27 mouse cellular contexts compared by ENCODE assay signal in the genomic region with DNA sequence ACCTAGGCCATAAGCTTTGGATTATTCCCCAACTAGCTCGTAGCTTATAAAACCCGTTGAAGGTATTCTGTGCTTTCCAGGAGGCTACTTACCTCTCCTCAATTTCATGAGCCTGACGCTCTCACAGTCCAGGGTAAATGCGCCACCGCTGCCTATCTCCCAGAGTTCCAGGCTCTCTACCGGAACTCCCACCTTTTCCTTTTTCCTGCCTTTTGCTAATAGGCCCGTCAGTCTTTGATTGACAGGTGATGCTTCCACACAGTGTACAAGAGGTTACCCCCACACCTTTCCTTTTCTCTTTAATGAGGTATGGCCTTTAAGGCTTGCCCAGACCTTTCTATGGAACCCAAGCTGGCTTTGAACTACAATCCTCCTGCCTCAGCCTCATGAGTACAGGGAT. TPM values are rescaled to one million over a fixed set of nuclear protein-coding genes. Genes with fewer than 3 reads are reported as not detected.
DNase-seq lines count a peak whose midpoint lies in the region; ATAC-seq and TF ChIP-seq lines count a peak whose summit lies in the region.
"Had no signal": no experiment of that assay in that cellular context is flagged by ENCODE, and none has a peak within 500 bp of the region (broad histone marks: within the 10 kb centered on the region; RNA-seq: fewer than 3 reads in every experiment).

No protein-coding gene starts in this region.

- no peaks in the 10 kb centered on the region for H3K9me3 ChIP-seq in stomach, postnatal 0 days (ENCODE audit: control insufficient read depth, low read length)
- H3K9me3 ChIP-seq: embryonic facial prominence, embryonic 12.5 days; heart, embryonic 10.5 days had no signal

- TF ChIP-seq CTCF in testis, adult 2 months (IDR thresholded peaks at IDR 0.05; ENCODE audit: control insufficient read depth, insufficient read depth, insufficient replicate concordance, low read depth, low read length) = no peak
- TF ChIP-seq CTCF in stomach, postnatal 0 days (IDR thresholded peaks at IDR 0.05; ENCODE audit: low read depth) = no peak

- H3K36me3 ChIP-seq in testis, adult 2 months (ENCODE audit: control insufficient read depth, insufficient read depth, low read length) = no peaks in the 10 kb centered on the region
- H3K36me3 ChIP-seq in myocyte (ENCODE audit: control insufficient read depth, insufficient read depth) = no peaks in the 10 kb centered on the region
- H3K36me3 ChIP-seq in stomach, postnatal 0 days (ENCODE audit: control insufficient read depth, insufficient read depth, low read length) = no peaks in the 10 kb centered on the region
- H3K36me3 ChIP-seq: embryonic facial prominence, embryonic 12.5 days; forebrain, embryonic 12.5 days; heart, embryonic 10.5 days; hindbrain, embryonic 12.5 days had no signal

- H3K9ac ChIP-seq in stomach, postnatal 0 days (ENCODE audit: low read length) = no peak overlapping the region
- H3K9ac ChIP-seq: embryonic facial prominence, embryonic 12.5 days; forebrain, embryonic 12.5 days; hindbrain, embryonic 12.5 days had no signal

- peaks cover 6% of the 10 kb centered on the region for H3K4me1 ChIP-seq in testis, adult 2 months (ENCODE audit: control insufficient read depth, insufficient read depth, low read length)
- no peaks in the 10 kb centered on the region for H3K4me1 ChIP-seq in stomach, postnatal 0 days (replicated peaks; ENCODE audit: control insufficient read depth, insufficient read depth)
- H3K4me1 ChIP-seq: embryonic facial prominence, embryonic 12.5 days; forebrain, embryonic 12.5 days; heart, embryonic 10.5 days; hindbrain, embryonic 12.5 days had no signal

- 92% methylated on average over 7 of the region's 7 CpGs for WGBS in stomach, postnatal 0 days

- H3ac ChIP-seq in myocyte (ENCODE audit: control insufficient read depth, insufficient read length) = no peak overlapping the region

- 0 out of 2 replicates have a peak overlapping the region, but pooled peaks have one; percentile 3 for H3K27ac ChIP-seq in testis, adult 2 months (ENCODE audit: control insufficient read depth, insufficient read depth, low read depth, low read length)
- no peak overlapping the region for H3K27ac ChIP-seq in stomach, postnatal 0 days (replicated peaks)
- H3K27ac ChIP-seq: embryonic facial prominence, embryonic 12.5 days; forebrain, embryonic 12.5 days; heart, embryonic 10.5 days; hindbrain, embryonic 12.5 days had no signal

- no peak for ATAC-seq in erythroid progenitor cell, adult 5-6 weeks (replicated peaks; ENCODE audit: low FRiP score, poor library complexity, severe bottlenecking)
- ATAC-seq in stomach, postnatal 0 days (ENCODE audit: low FRiP score, low TSS enrichment) = no peak
- ATAC-seq: activated CD4-positive, CD25-positive, alpha-beta regulatory T cell, adult 4 months; forebrain, embryonic 16.5 days; hindbrain, embryonic 16.5 days had no signal

- H3K79me2 ChIP-seq in myocyte (ENCODE audit: control insufficient read depth, insufficient read depth) = no peaks in the 10 kb centered on the region

- no peaks in the 10 kb centered on the region for H3K27me3 ChIP-seq in testis, adult 2 months (ENCODE audit: control insufficient read depth, insufficient read depth, low read length)
- no peaks in the 10 kb centered on the region for H3K27me3 ChIP-seq in myocyte (ENCODE audit: control insufficient read depth, insufficient read depth, insufficient read length)
- H3K27me3 ChIP-seq in stomach, postnatal 0 days (ENCODE audit: control insufficient read depth, insufficient read depth, low read length) = no peaks in the 10 kb centered on the region
- H3K27me3 ChIP-seq: embryonic facial prominence, embryonic 12.5 days had no signal

- no peak overlapping the region for H3K4me2 ChIP-seq in myocyte (ENCODE audit: low read depth)
- H3K4me2 ChIP-seq in stomach, postnatal 0 days (replicated peaks; ENCODE audit: low read depth) = no peak overlapping the region
- H3K4me2 ChIP-seq: embryonic facial prominence, embryonic 12.5 days; forebrain, embryonic 12.5 days; hindbrain, embryonic 12.5 days had no signal

- no peak for TF ChIP-seq EP300 in stomach, postnatal 0 days (optimal IDR thresholded peaks at IDR 0.05)

- H3K4me3 ChIP-seq in testis, adult 2 months (ENCODE audit: control insufficient read depth, low read depth, low read length) = peak overlapping the region; percentile 39
- peak overlapping the region; percentile 4 for H3K4me3 ChIP-seq in myocyte
- no peak overlapping the region for H3K4me3 ChIP-seq in stomach, postnatal 0 days (ENCODE audit: low read depth, low read length)
- H3K4me3 ChIP-seq: embryonic facial prominence, embryonic 12.5 days; forebrain, embryonic 12.5 days; heart, embryonic 10.5 days; hindbrain, embryonic 12.5 days had no signal

- peak; percentile 65; the same call in 1 of the 2 replicates for TF ChIP-seq POLR2A in testis, adult 2 months (IDR thresholded peaks at IDR 0.05; ENCODE audit: control insufficient read depth, low read depth, low read length)
- TF ChIP-seq POLR2A in myocyte (IDR thresholded peaks at IDR 0.05; ENCODE audit: insufficient read length, low read depth) = no peak

- no peak for DNase-seq in testis, postnatal 10 days (ENCODE audit: low spot score)
- DNase-seq in MN1 (ENCODE audit: low spot score) = peak; percentile 75
- no peak for DNase-seq in thymus, postnatal 4 days
- DNase-seq in stomach, postnatal 0 days (ENCODE audit: low spot score) = no peak
- DNase-seq: adrenal gland, postnatal 14 days; cerebellum, adult 11-12 months; cerebellum, adult 9-10 months; cerebellum, postnatal 25 days; gastrocnemius, postnatal 10 days; heart, adult 18-20 months; heart, postnatal 10 days; heart, postnatal 4 days had no signal

TF ChIP-seq in myocyte, 11 proteins besides CTCF, POLR2A, EP300 and RAD21:
- TF ChIP-seq REST (IDR thresholded peaks at IDR 0.05; ENCODE audit: insufficient read depth, insufficient read length) = no peak
- TF ChIP-seq CEBPB (IDR thresholded peaks at IDR 0.05; ENCODE audit: insufficient read depth, poor library complexity, severe bottlenecking) = no peak
- TF ChIP-seq TCF3 (IDR thresholded peaks at IDR 0.05; ENCODE audit: insufficient read length, low read depth) = no peak
- no peak for TF ChIP-seq TCF12 (IDR thresholded peaks at IDR 0.05; ENCODE audit: insufficient read depth, poor library complexity, severe bottlenecking)
- TF ChIP-seq MAX (IDR thresholded peaks at IDR 0.05; ENCODE audit: low read depth) = no peak
- no peak for TF ChIP-seq E2F4 (IDR thresholded peaks at IDR 0.05; ENCODE audit: insufficient read depth)
- TF ChIP-seq MYOD1 (IDR thresholded peaks at IDR 0.05; ENCODE audit: control insufficient read depth in 1 of 3, insufficient read length in 2 of 3, low read depth in 2 of 3) = no peak
- TF ChIP-seq MYOG (IDR thresholded peaks at IDR 0.05; ENCODE audit: control insufficient read depth in 1 of 3, insufficient read depth in 1 of 3, insufficient read length in 2 of 3, low read depth in 2 of 3) = no peak
- no peak for TF ChIP-seq POLR2AphosphoS2 (IDR thresholded peaks at IDR 0.05; ENCODE audit: insufficient read length, low read depth)
- no peak for TF ChIP-seq USF1 (IDR thresholded peaks at IDR 0.05; ENCODE audit: low read depth)
- no peak for TF ChIP-seq SRF (IDR thresholded peaks at IDR 0.05; ENCODE audit: control insufficient read depth, insufficient read length, low read depth)

RNA-seq across cellular contexts. Expression of a gene that starts 25.4 kb away (rescaled TPM):
- not detected in 2 replicates for polyA plus RNA-seq in testis, adult 2 months (2012; rRNA removed)
- polyA plus RNA-seq in myocyte (2012; fragmentation: generic; extraction: Trizol) = not detected
- total RNA-seq in erythroid progenitor cell, adult 5-6 weeks (2015; ENCODE audit: low replicate concordance) = not detected in 2 replicates
- not detected in 2 replicates for total RNA-seq in erythroid progenitor cell, adult 5-6 weeks (2017; ENCODE audit: low replicate concordance)
- polyA plus RNA-seq in stomach, postnatal 0 days (2015; fragmentation: Nextera tagmentation; extraction: Ambion mirVana) = not detected in 2 replicates
- total RNA-seq: adrenal gland, adult 18-20 months; adrenal gland, postnatal 14 days; gastrocnemius, postnatal 10 days; gastrocnemius, postnatal 4 days; heart, adult 18-20 months; heart, postnatal 10 days; heart, postnatal 4 days had no signal
- polyA plus RNA-seq: activated CD4-positive, CD25-positive, alpha-beta regulatory T cell, adult 4 months; C2C12; heart, embryonic 10.5 days; heart, embryonic 14.5 days; intestine, embryonic 14.5 days had no signal
